Mouse (Mus musculus): ENCODE measurements around the gene Pyroxd2. TPM values are rescaled to one million over a fixed set of nuclear protein-coding genes. Genes with fewer than 3 reads are reported as not detected.
"Not testable (repeated sequence)": the region's sequence is repeated elsewhere in the genome, so short reads cannot be mapped to it uniquely, and the experiment has no call there.

Pyroxd2 gene
- polyA plus RNA-seq, 1 experiment from 2014 or later, result 4.3 TPM

DNA sequence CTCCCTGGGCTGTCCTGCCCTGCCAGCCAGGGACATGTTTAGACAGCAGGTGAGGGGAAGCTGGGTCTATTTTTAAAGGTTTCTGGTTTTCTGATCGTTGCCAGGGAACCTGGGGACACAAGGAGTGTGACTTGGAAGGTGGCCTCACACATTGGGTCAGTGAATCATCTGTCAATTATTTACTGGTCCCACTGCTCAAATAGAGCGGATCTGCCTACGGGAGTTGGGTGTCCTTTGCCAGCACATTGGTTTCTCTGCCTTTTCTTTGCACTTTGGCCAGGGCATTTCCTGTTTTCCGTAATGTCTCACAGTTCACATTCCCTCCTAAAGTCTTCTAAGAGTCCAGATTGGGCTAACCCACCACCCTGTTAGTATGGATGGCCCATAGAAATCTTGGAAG, 62.8 kb downstream of the Pyroxd2 start:
- ATAC-seq (no peak), DNase-seq (ENCODE audit: low spot score) (no peak)
- no peak overlapping the region for H3K9ac ChIP-seq (replicated peaks; ENCODE audit: low read depth)
- H3K4me1 ChIP-seq (ENCODE audit: insufficient read depth, low read depth, low read length), result no peaks in the 10 kb centered on the region
- H3K4me3 ChIP-seq (ENCODE audit: low read depth, low read length), result no peak overlapping the region
- H3K9me3 ChIP-seq (ENCODE audit: low read length), result no peaks in the 10 kb centered on the region
- WGBS, result 42% methylated on average over 4 of the region's 4 CpGs
- TF ChIP-seq EP300 (IDR thresholded peaks at IDR 0.05), result no peak
- TF ChIP-seq CTCF (IDR thresholded peaks at IDR 0.05), result no peak
- H3K4me2 ChIP-seq (replicated peaks; ENCODE audit: low read depth, low read length), result no peak overlapping the region
- H3K27ac ChIP-seq (ENCODE audit: low read length), result no peak overlapping the region
- H3K27me3 ChIP-seq (replicated peaks; ENCODE audit: insufficient read depth, low read length), result no peaks in the 10 kb centered on the region
- no peaks in the 10 kb centered on the region for H3K36me3 ChIP-seq (ENCODE audit: insufficient read depth, low read length)

DNA sequence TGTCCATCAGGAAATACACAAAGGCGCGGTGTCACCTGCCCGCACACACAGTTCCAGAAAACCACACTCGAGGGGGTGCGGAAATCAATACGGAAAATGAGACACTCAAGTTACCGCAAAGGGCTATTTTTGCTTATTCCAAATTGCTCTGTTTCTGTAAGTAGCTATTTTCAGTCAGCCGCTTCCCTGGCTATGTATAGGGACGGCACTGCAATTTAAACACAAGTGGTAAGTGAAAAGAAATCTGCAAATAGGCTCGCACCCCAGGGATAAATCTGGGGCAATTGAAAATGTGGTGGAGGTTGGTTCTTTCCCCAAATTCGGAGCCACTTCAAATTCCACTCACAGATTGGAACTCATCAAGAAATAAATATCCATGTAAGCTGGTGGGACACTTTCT, 63.3 kb downstream of the Pyroxd2 start:
- DNase-seq (ENCODE audit: low spot score) (no peak), ATAC-seq (no peak)
- Histone ChIP-seq H3K27me3 (replicated peaks; ENCODE audit: insufficient read depth, low read length) (no peaks in the 10 kb centered on the region), H3K4me1 (ENCODE audit: insufficient read depth, low read depth, low read length) (no peaks in the 10 kb centered on the region), H3K4me2 (replicated peaks; ENCODE audit: low read depth, low read length) (no peak overlapping the region), H3K9me3 (ENCODE audit: low read length) (no peaks in the 10 kb centered on the region), H3K27ac (ENCODE audit: low read length) (no peak overlapping the region), H3K4me3 (ENCODE audit: low read depth, low read length) (no peak overlapping the region), H3K36me3 (ENCODE audit: insufficient read depth, low read length) (no peaks in the 10 kb centered on the region), H3K9ac (replicated peaks; ENCODE audit: low read depth) (no peak overlapping the region)
- WGBS, result 81% methylated on average over 11 of the region's 11 CpGs
- TF ChIP-seq EP300 (IDR thresholded peaks at IDR 0.05) (no peak), CTCF (IDR thresholded peaks at IDR 0.05) (no peak)

GRCm38 (mm10) chr19:42682776-42683175, 69.8 kb downstream of the Pyroxd2 start:
- H3K9me3 ChIP-seq (ENCODE audit: low read length); H3K4me1 ChIP-seq (ENCODE audit: insufficient read depth, low read depth, low read length); H3K9ac ChIP-seq (replicated peaks; ENCODE audit: low read depth); H3K36me3 ChIP-seq (ENCODE audit: insufficient read depth, low read length); H3K27me3 ChIP-seq (replicated peaks; ENCODE audit: insufficient read depth, low read length); H3K4me2 ChIP-seq (replicated peaks; ENCODE audit: low read depth, low read length); DNase-seq (ENCODE audit: low spot score); H3K4me3 ChIP-seq (ENCODE audit: low read depth, low read length); ATAC-seq; H3K27ac ChIP-seq (ENCODE audit: low read length): not testable (repeated sequence)
- 80% methylated on average over 2 of the region's 2 CpGs for WGBS

GRCm38 (mm10) chr19:42678191-42678590, 74.4 kb downstream of the Pyroxd2 start:
- no peak for ATAC-seq

DNA sequence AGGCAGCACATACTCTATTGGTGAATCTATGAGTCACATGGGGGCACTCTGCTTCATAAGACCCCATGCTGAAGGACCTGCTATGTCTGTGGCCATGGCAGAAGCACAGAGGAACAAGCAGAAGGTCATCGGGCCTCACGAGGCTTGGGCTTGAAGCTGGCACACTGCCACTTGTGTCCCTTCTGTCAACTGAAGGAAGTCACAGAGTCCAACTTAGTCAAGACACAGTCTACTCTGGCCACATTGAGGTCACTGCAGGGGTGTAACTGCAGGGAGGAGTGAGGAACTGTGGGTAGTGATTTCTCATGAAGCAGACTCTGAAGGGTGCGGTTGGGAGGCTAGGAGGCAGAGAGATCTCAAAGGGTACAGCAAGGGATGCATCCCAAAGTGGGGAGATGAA, 75.1 kb downstream of the Pyroxd2 start:
- ATAC-seq, result no peak
- no peak for DNase-seq (ENCODE audit: low spot score)
- Histone ChIP-seq H3K36me3 (ENCODE audit: insufficient read depth, low read length) (no peaks in the 10 kb centered on the region), H3K4me1 (ENCODE audit: insufficient read depth, low read depth, low read length) (no peaks in the 10 kb centered on the region), H3K4me3 (ENCODE audit: low read depth, low read length) (no peak overlapping the region), H3K9ac (replicated peaks; ENCODE audit: low read depth) (no peak overlapping the region), H3K4me2 (replicated peaks; ENCODE audit: low read depth, low read length) (no peak overlapping the region), H3K27ac (ENCODE audit: low read length) (no peak overlapping the region), H3K27me3 (replicated peaks; ENCODE audit: insufficient read depth, low read length) (no peaks in the 10 kb centered on the region), H3K9me3 (ENCODE audit: low read length) (no peaks in the 10 kb centered on the region)
- TF ChIP-seq EP300 (IDR thresholded peaks at IDR 0.05) (no peak), CTCF (IDR thresholded peaks at IDR 0.05) (no peak)
- WGBS, result 77% methylated on average over 3 of the region's 3 CpGs

More at GRCm38 (mm10) chr19:42678191-42678590, 74.4 kb downstream of the Pyroxd2 start:
- TF ChIP-seq CTCF (IDR thresholded peaks at IDR 0.05) (no peak), EP300 (IDR thresholded peaks at IDR 0.05) (no peak)
- H3K9ac ChIP-seq (replicated peaks; ENCODE audit: low read depth), result no peak overlapping the region
- no peaks in the 10 kb centered on the region for H3K36me3 ChIP-seq (ENCODE audit: insufficient read depth, low read length)
- H3K4me1 ChIP-seq (ENCODE audit: insufficient read depth, low read depth, low read length), result no peaks in the 10 kb centered on the region
- H3K27ac ChIP-seq (ENCODE audit: low read length), result no peak overlapping the region
- DNase-seq (ENCODE audit: low spot score), result peak; percentile 12
- H3K27me3 ChIP-seq (replicated peaks; ENCODE audit: insufficient read depth, low read length), result no peaks in the 10 kb centered on the region
- H3K4me2 ChIP-seq (replicated peaks; ENCODE audit: low read depth, low read length), result no peak overlapping the region
- WGBS, result 40% methylated on average over 10 of the region's 10 CpGs
- H3K4me3 ChIP-seq (ENCODE audit: low read depth, low read length), result no peak overlapping the region
- H3K9me3 ChIP-seq (ENCODE audit: low read length), result no peaks in the 10 kb centered on the region

GRCm38 (mm10) chr19:42676931-42677330, 75.6 kb downstream of the Pyroxd2 start:
- no peak overlapping the region for H3K4me3 ChIP-seq (ENCODE audit: low read depth, low read length)
- 0 out of 2 replicates have a peak, but pooled peaks have one; percentile 13 for TF ChIP-seq EP300 (IDR thresholded peaks at IDR 0.05)
- TF ChIP-seq CTCF (IDR thresholded peaks at IDR 0.05), result no peak
- no peak overlapping the region for H3K4me2 ChIP-seq (replicated peaks; ENCODE audit: low read depth, low read length)
- no peaks in the 10 kb centered on the region for H3K36me3 ChIP-seq (ENCODE audit: insufficient read depth, low read length)
- DNase-seq (ENCODE audit: low spot score), result peak; percentile 12
- ATAC-seq, result no peak
- H3K9me3 ChIP-seq (ENCODE audit: low read length), result no peaks in the 10 kb centered on the region
- H3K27ac ChIP-seq (ENCODE audit: low read length), result no peak overlapping the region
- H3K9ac ChIP-seq (replicated peaks; ENCODE audit: low read depth), result no peak overlapping the region
- no peaks in the 10 kb centered on the region for H3K4me1 ChIP-seq (ENCODE audit: insufficient read depth, low read depth, low read length)
- no peaks in the 10 kb centered on the region for H3K27me3 ChIP-seq (replicated peaks; ENCODE audit: insufficient read depth, low read length)
- WGBS, result 73% methylated on average over 3 of the region's 3 CpGs

Other genes with a start within 250 kb of the Pyroxd2 start
- 14.3 and 19.8 TPM in 2 replicates for gene R3hcc1l, start 234.0 kb downstream of the Pyroxd2 start, polyA plus RNA-seq (2015; fragmentation: Nextera tagmentation; extraction: Ambion mirVana)
- 0.60 and 0.64 TPM in 2 replicates for gene Loxl4, start 140.0 kb downstream of the Pyroxd2 start, polyA plus RNA-seq (2015; fragmentation: Nextera tagmentation; extraction: Ambion mirVana)
- gene Hps1, start 27.2 kb upstream of the Pyroxd2 start, polyA plus RNA-seq (2015; fragmentation: Nextera tagmentation; extraction: Ambion mirVana), result 8.0 and 8.8 TPM in 2 replicates

Data from lung, postnatal 0 days (tissue).